In genomic region chr3:36004028-36004895, GRCm38 (mm10) we compare ENCODE assay signal across 11 mouse cellular contexts. TPM values are rescaled to one million over a fixed set of nuclear protein-coding genes. Genes with fewer than 3 reads are reported as not detected.
DNase-seq lines count a peak whose midpoint lies in the region; ATAC-seq and TF ChIP-seq lines count a peak whose summit lies in the region.
"Had no signal": no experiment of that assay in that cellular context is flagged by ENCODE, and none has a peak within 500 bp of the region (broad histone marks: within the 10 kb centered on the region; RNA-seq: fewer than 3 reads in every experiment).

No protein-coding gene starts in this region.

- no peak for ATAC-seq in hindbrain, embryonic 16.5 days
- ATAC-seq in hindbrain, embryonic 11.5 days (ENCODE audit: low FRiP score) = no peak
- ATAC-seq: forebrain, embryonic 16.5 days had no signal

- H3K27ac ChIP-seq in hindbrain, embryonic 16.5 days (ENCODE audit: low read depth, low read length) = no peak overlapping the region
- H3K27ac ChIP-seq in hindbrain, embryonic 11.5 days (ENCODE audit: low read depth, low read length) = no peak overlapping the region
- H3K27ac ChIP-seq in cerebellum, adult 2 months (ENCODE audit: insufficient read depth, low read length) = no peak overlapping the region
- H3K27ac ChIP-seq: hindbrain, embryonic 13.5 days had no signal

- WGBS in hindbrain, embryonic 16.5 days = 63% methylated on average over 4 of the region's 4 CpGs
- WGBS in hindbrain, embryonic 11.5 days = 88% methylated on average over 4 of the region's 4 CpGs
- whole genome bisulfite sequencing in cerebellum, adult 2 months = 19% methylated on average over 4 of the region's 4 CpGs

- no peaks in the 10 kb centered on the region for H3K36me3 ChIP-seq in hindbrain, embryonic 16.5 days (ENCODE audit: control insufficient read depth, insufficient read depth, low read length)
- H3K36me3 ChIP-seq in hindbrain, embryonic 11.5 days (ENCODE audit: control insufficient read depth, insufficient read depth, low read length) = no peaks in the 10 kb centered on the region
- H3K36me3 ChIP-seq: hindbrain, embryonic 13.5 days had no signal

- H3K9me3 ChIP-seq in hindbrain, embryonic 16.5 days (ENCODE audit: control insufficient read depth, low read length) = no peaks in the 10 kb centered on the region
- H3K9me3 ChIP-seq in hindbrain, embryonic 11.5 days (ENCODE audit: control insufficient read depth, low read length) = no peaks in the 10 kb centered on the region
- H3K9me3 ChIP-seq: hindbrain, embryonic 13.5 days had no signal

- H3K9ac ChIP-seq in hindbrain, embryonic 16.5 days (ENCODE audit: low read depth, low read length) = no peak overlapping the region
- no peak overlapping the region for H3K9ac ChIP-seq in hindbrain, embryonic 11.5 days (ENCODE audit: low read depth, low read length)
- H3K9ac ChIP-seq: hindbrain, embryonic 13.5 days had no signal

- no peak for DNase-seq in hindbrain, embryonic 11.5 days (ENCODE audit: low spot score)
- DNase-seq in right cerebral cortex, postnatal 14 days = peak; percentile 12
- DNase-seq in right cerebral cortex, postnatal 25 days = no peak
- peak; percentile 28 to 66 for DNase-seq in cerebellum, adult 2 months
- peak; percentile 9 for DNase-seq in retina, postnatal 7 days (ENCODE audit: low read depth, low spot score)
- DNase-seq in embryo, embryonic 11 days = no peak
- DNase-seq in Muller cell, postnatal 12 days (ENCODE audit: inconsistent ontology term) = no peak

- TF ChIP-seq POLR2A in cerebellum, adult 2 months (IDR thresholded peaks at IDR 0.05; ENCODE audit: borderline replicate concordance, insufficient read depth, low read length) = no peak

- peaks cover 3% of the 10 kb centered on the region for H3K4me1 ChIP-seq in hindbrain, embryonic 16.5 days (ENCODE audit: control insufficient read depth, insufficient read depth, low read depth, low read length)
- H3K4me1 ChIP-seq in hindbrain, embryonic 11.5 days (replicated peaks; ENCODE audit: control insufficient read depth, insufficient read depth, low read length) = no peaks in the 10 kb centered on the region; the same call in 1 of the 2 replicates
- H3K4me1 ChIP-seq in cerebellum, adult 2 months (ENCODE audit: control insufficient read depth, insufficient read depth, low read length) = no peaks in the 10 kb centered on the region; the same call in 1 of the 2 replicates

- no peaks in the 10 kb centered on the region for H3K27me3 ChIP-seq in hindbrain, embryonic 16.5 days (replicated peaks; ENCODE audit: control insufficient read depth, insufficient read depth, low read length)
- H3K27me3 ChIP-seq in hindbrain, embryonic 11.5 days (ENCODE audit: control insufficient read depth, insufficient read depth, low read length) = no peaks in the 10 kb centered on the region
- no peaks in the 10 kb centered on the region for H3K27me3 ChIP-seq in cerebellum, adult 2 months (ENCODE audit: control insufficient read depth, insufficient read depth, low read length)
- H3K27me3 ChIP-seq: hindbrain, embryonic 13.5 days had no signal

- TF ChIP-seq CTCF in cerebellum, adult 2 months (IDR thresholded peaks at IDR 0.05; ENCODE audit: borderline replicate concordance, insufficient read depth, low read depth, low read length) = no peak

- H3K4me2 ChIP-seq in hindbrain, embryonic 16.5 days (ENCODE audit: low read length) = peak overlapping the region; percentile 25; the same call in 1 of the 2 replicates
- no peak overlapping the region for H3K4me2 ChIP-seq in hindbrain, embryonic 11.5 days (replicated peaks; ENCODE audit: low read depth, low read length)
- H3K4me2 ChIP-seq: hindbrain, embryonic 13.5 days; midbrain, embryonic 11.5 days had no signal

- H3K4me3 ChIP-seq in hindbrain, embryonic 16.5 days (ENCODE audit: low read length) = no peak overlapping the region
- H3K4me3 ChIP-seq in hindbrain, embryonic 11.5 days (ENCODE audit: low read depth, low read length) = no peak overlapping the region
- H3K4me3 ChIP-seq in cerebellum, adult 2 months (replicated peaks; ENCODE audit: insufficient read depth, low read depth, low read length) = no peak overlapping the region
- H3K4me3 ChIP-seq: hindbrain, embryonic 13.5 days had no signal

RNA-seq across cellular contexts. Expression of gene Mccc1, which starts 3.8 kb away (rescaled TPM):
- 26.3 and 29.1 TPM in 2 replicates for polyA plus RNA-seq in hindbrain, embryonic 16.5 days (2015; fragmentation: Nextera tagmentation; extraction: Ambion mirVana)
- 31.3 and 35.7 TPM in 2 replicates for polyA plus RNA-seq in hindbrain, embryonic 11.5 days (2014; fragmentation: Nextera tagmentation; extraction: Ambion mirVana)
- polyA plus RNA-seq in cerebellum, adult 2 months (2012; rRNA removed) = 38.5 and 39.3 TPM in 2 replicates

RNA-seq across cellular contexts. Expression of gene Ccdc144b, which starts 49.1 kb away (rescaled TPM):
- not detected in 2 replicates for polyA plus RNA-seq in hindbrain, embryonic 16.5 days (2015; fragmentation: Nextera tagmentation; extraction: Ambion mirVana)
- polyA plus RNA-seq in hindbrain, embryonic 11.5 days (2014; fragmentation: Nextera tagmentation; extraction: Ambion mirVana) = not detected in 2 replicates
- not detected in 2 replicates for polyA plus RNA-seq in cerebellum, adult 2 months (2012; rRNA removed)
- polyA plus RNA-seq: forebrain, embryonic 16.5 days; hindbrain, embryonic 13.5 days; midbrain, embryonic 11.5 days had no signal

Comparison
In these comparisons a context has a peak if more than half of its experiments do, and no peak if none do; other contexts are left out.
1. DNase-seq: peak in right cerebral cortex, postnatal 14 days (single experiment), cerebellum, adult 2 months (2 of 2) and retina, postnatal 7 days (single experiment); none in hindbrain, embryonic 11.5 days (single experiment), right cerebral cortex, postnatal 25 days (single experiment), embryo, embryonic 11 days (single experiment) and Muller cell, postnatal 12 days (single experiment).